Mouse (Mus musculus): ENCODE measurements around the gene 4933407L21Rik. TPM values are rescaled to one million over a fixed set of nuclear protein-coding genes. Genes with fewer than 3 reads are reported as not detected.

The 4933407L21Rik gene
- polyA plus RNA-seq, 1 experiment from 2014 or later: 1.6 TPM

Other genes with a start within 250 kb of the 4933407L21Rik start
- gene A630001G21Rik, start 149.8 kb upstream of the 4933407L21Rik start, polyA plus RNA-seq (2015; fragmentation: Nextera tagmentation; extraction: Ambion mirVana): 0.68 and 1.3 TPM in 2 replicates
- gene Cab39, start 135.0 kb upstream of the 4933407L21Rik start, polyA plus RNA-seq (2015; fragmentation: Nextera tagmentation; extraction: Ambion mirVana): 26.2 and 26.9 TPM in 2 replicates
- 248 and 269 TPM in 2 replicates for gene Itm2c, start 34.2 kb upstream of the 4933407L21Rik start, polyA plus RNA-seq (2015; fragmentation: Nextera tagmentation; extraction: Ambion mirVana)
- gene Gpr55, start 32.5 kb downstream of the 4933407L21Rik start, polyA plus RNA-seq (2015; fragmentation: Nextera tagmentation; extraction: Ambion mirVana): 0.14 TPM in 1 of 2 replicates, not detected in the other
- gene Spata3, start 88.3 kb downstream of the 4933407L21Rik start, polyA plus RNA-seq (2015; fragmentation: Nextera tagmentation; extraction: Ambion mirVana): not detected in 2 replicates
- 0.71 and 0.94 TPM in 2 replicates for gene 2810459M11Rik, start 117.4 kb downstream of the 4933407L21Rik start, polyA plus RNA-seq (2015; fragmentation: Nextera tagmentation; extraction: Ambion mirVana)
- gene Psmd1, start 135.9 kb downstream of the 4933407L21Rik start, polyA plus RNA-seq (2015; fragmentation: Nextera tagmentation; extraction: Ambion mirVana): 184 and 194 TPM in 2 replicates
- 0.60 and 1.2 TPM in 2 replicates for gene Htr2b, start 183.5 kb downstream of the 4933407L21Rik start, polyA plus RNA-seq (2015; fragmentation: Nextera tagmentation; extraction: Ambion mirVana)
- gene Gm21972, start 205.2 kb downstream of the 4933407L21Rik start, polyA plus RNA-seq (2015; fragmentation: Nextera tagmentation; extraction: Ambion mirVana): not detected in 2 replicates
- 26.2 and 28.1 TPM in 2 replicates for gene Armc9, start 226.3 kb downstream of the 4933407L21Rik start, polyA plus RNA-seq (2015; fragmentation: Nextera tagmentation; extraction: Ambion mirVana)